Mouse (Mus musculus) C2C12 (cell line): ENCODE measurements around the gene Stmnd1.

Experiments used
- CEBPB ChIP-seq: IDR thresholded peaks from one replicate; pipeline ENCODE4 v1.6.1; 2011; ENCODE audit warnings: low read depth, mild to moderate bottlenecking, control low read depth, moderate library complexity
- CTCF ChIP-seq: IDR thresholded peaks from one replicate; pipeline ENCODE4 v1.5.1; 2011; ENCODE audit not compliant: control insufficient read depth, insufficient read depth, insufficient read length
- FOSL1 ChIP-seq: IDR thresholded peaks from one replicate; pipeline ENCODE4 v1.8.0; 2011; ENCODE audit warnings: mild to moderate bottlenecking, low read length; ENCODE audit not compliant: poor library complexity, insufficient read depth, severe bottlenecking
- MAX ChIP-seq: IDR thresholded peaks from one replicate; pipeline ENCODE4 v1.6.1; 2011; ENCODE audit warnings: mild to moderate bottlenecking, control low read depth
- MYOG ChIP-seq: IDR thresholded peaks from one replicate; pipeline ENCODE4 v1.6.1; 2011; ENCODE audit not compliant: control insufficient read depth, insufficient read length; ENCODE audit errors: extremely low read depth
- USF1 ChIP-seq: IDR thresholded peaks from one replicate; pipeline ENCODE4 v1.6.1; 2011; ENCODE audit warnings: low read depth, mild to moderate bottlenecking, control low read depth, moderate library complexity

DNA sequence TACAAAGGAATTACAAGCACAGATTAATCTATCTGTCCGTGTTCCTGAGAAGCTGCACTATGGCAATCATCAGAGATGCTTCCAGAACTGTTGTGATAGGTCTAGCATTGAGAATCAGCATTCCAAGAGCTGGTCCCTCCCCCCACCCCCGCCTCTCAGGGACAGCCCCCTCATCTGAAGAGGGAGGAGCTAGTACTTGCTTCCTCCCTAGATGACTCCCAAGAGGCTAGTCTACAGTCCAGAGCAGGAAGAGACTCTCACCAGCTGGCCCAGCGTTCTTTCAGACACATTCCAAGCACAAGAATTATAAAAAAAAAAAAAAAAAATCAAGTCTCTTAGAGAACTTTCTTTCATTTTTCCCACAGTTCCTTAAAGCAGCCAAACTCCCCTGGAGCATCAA is 5.2 kb upstream of the Stmnd1 start:
- no peak for TF ChIP-seq CTCF
- TF ChIP-seq MAX: no peak
- TF ChIP-seq FOSL1: no peak
- TF ChIP-seq USF1: no peak
- no peak for TF ChIP-seq CEBPB
- no peak for TF ChIP-seq MYOG
